In the genomic region with DNA sequence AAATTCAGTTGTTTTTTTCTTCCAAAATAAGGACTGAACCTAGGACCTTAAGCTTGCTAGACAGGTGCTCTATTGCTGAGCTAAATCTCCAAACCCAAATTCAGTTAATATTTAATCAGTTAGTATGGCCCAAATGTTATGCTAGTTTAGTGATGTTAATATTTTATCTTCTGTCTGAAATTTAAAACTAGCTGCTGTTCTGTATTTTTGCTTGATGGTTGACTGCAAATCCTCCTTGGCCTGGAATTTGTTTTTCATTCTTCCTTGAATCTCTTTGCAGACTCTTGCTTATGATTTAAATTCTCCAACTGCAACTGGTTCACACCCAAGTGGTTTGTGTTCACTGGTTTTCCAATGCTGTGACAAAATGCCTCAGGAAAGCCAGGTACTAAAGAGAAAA, we compare ENCODE assay signal across 29 mouse cellular contexts.
"Had no signal": no experiment of that assay in that cellular context is flagged by ENCODE, and none has a peak within 500 bp of the region (broad histone marks: within the 10 kb centered on the region; RNA-seq: fewer than 3 reads in every experiment).

No protein-coding gene starts in this region.

- H3K9ac ChIP-seq: heart, embryonic 12.5 days; heart, embryonic 13.5 days; heart, embryonic 15.5 days; hindbrain, embryonic 12.5 days; hindbrain, embryonic 13.5 days; hindbrain, embryonic 14.5 days; hindbrain, embryonic 15.5 days; intestine, embryonic 15.5 days; kidney, embryonic 15.5 days had no signal

- H3K36me3 ChIP-seq: heart, embryonic 10.5 days; heart, embryonic 12.5 days; heart, embryonic 13.5 days; heart, embryonic 15.5 days; hindbrain, embryonic 10.5 days; hindbrain, embryonic 12.5 days; hindbrain, embryonic 13.5 days; hindbrain, embryonic 15.5 days; intestine, embryonic 15.5 days; kidney, embryonic 15.5 days had no signal

- H3K4me2 ChIP-seq: heart, embryonic 11.5 days; heart, embryonic 12.5 days; heart, embryonic 13.5 days; heart, embryonic 15.5 days; hindbrain, embryonic 12.5 days; hindbrain, embryonic 13.5 days; hindbrain, embryonic 14.5 days; hindbrain, embryonic 15.5 days; intestine, embryonic 15.5 days; kidney, embryonic 15.5 days had no signal

- H3K9me3 ChIP-seq: heart, embryonic 10.5 days; heart, embryonic 12.5 days; heart, embryonic 13.5 days; heart, embryonic 15.5 days; hindbrain, embryonic 10.5 days; hindbrain, embryonic 12.5 days; hindbrain, embryonic 13.5 days; hindbrain, embryonic 15.5 days; intestine, embryonic 15.5 days; kidney, embryonic 15.5 days had no signal

- H3K27me3 ChIP-seq: heart, embryonic 13.5 days; heart, embryonic 15.5 days; hindbrain, embryonic 12.5 days; hindbrain, embryonic 13.5 days; hindbrain, embryonic 15.5 days; intestine, embryonic 15.5 days; kidney, embryonic 15.5 days had no signal

- H3K4me3 ChIP-seq: heart, embryonic 10.5 days; heart, embryonic 12.5 days; heart, embryonic 13.5 days; heart, embryonic 15.5 days; hindbrain, embryonic 10.5 days; hindbrain, embryonic 12.5 days; hindbrain, embryonic 13.5 days; hindbrain, embryonic 15.5 days; intestine, embryonic 15.5 days; kidney, embryonic 15.5 days; layer of hippocampus, adult 2 months; left cerebral cortex, adult 2 months had no signal

- ATAC-seq: hindbrain, embryonic 16.5 days; hindbrain, postnatal 0 days; inflammation-experienced regulatory T-cells, adult 6 months; intestine, embryonic 15.5 days; intestine, embryonic 16.5 days; intestine, postnatal 0 days had no signal

- DNase-seq: heart, postnatal 10 days; heart, postnatal 14 days; heart, postnatal 36 days; heart, postnatal 4 days; kidney, postnatal 10 days; kidney, postnatal 14 days; kidney, postnatal 4 days; layer of hippocampus, adult 9-11 months; layer of hippocampus, postnatal 36 days had no signal

- H3K27ac ChIP-seq: heart, embryonic 10.5 days; heart, embryonic 13.5 days; heart, embryonic 15.5 days; hindbrain, embryonic 10.5 days; hindbrain, embryonic 12.5 days; hindbrain, embryonic 13.5 days; hindbrain, embryonic 14.5 days; hindbrain, embryonic 15.5 days; hindbrain, postnatal 0 days; intestine, embryonic 15.5 days; kidney, embryonic 15.5 days; kidney, postnatal 0 days; layer of hippocampus, adult 2 months; left cerebral cortex, adult 2 months had no signal

- H3K4me1 ChIP-seq: heart, embryonic 10.5 days; heart, embryonic 12.5 days; heart, embryonic 13.5 days; heart, embryonic 15.5 days; hindbrain, embryonic 10.5 days; hindbrain, embryonic 12.5 days; hindbrain, embryonic 13.5 days; hindbrain, embryonic 15.5 days; intestine, embryonic 15.5 days; kidney, embryonic 15.5 days had no signal
